Mouse (Mus musculus): Measurements from ENCODE around the gene Axl. TPM values are rescaled to one million over a fixed set of nuclear protein-coding genes. Genes with fewer than 3 reads are reported as not detected.

The Axl gene
- 66.4 TPM for polyA plus RNA-seq (2017; shearing (Covaris generic))

GRCm38 (mm10) chr7:25788220-25789128, at the start of gene Axl:
Gene Axl, minus strand, starts transcription at chr7:25788705.

GRCm38 (mm10) chr7:25816241-25816919, 27.9 kb upstream of the Axl start, which contains the start of gene Cyp2s1:
Gene Cyp2s1, minus strand, starts transcription at chr7:25816913.

GRCm38 (mm10) chr7:25754738-25755467, 33.6 kb downstream of the Axl start, which contains the start of gene Hnrnpul1:
Gene Hnrnpul1, minus strand, starts transcription at chr7:25754757.

GRCm38 (mm10) chr7:25718788-25719417, 69.6 kb downstream of the Axl start, which contains the start of gene Ccdc97:
Gene Ccdc97, minus strand, starts transcription at chr7:25719088.

Other genes with a start within 250 kb of the Axl start
- gene Ceacam2, start 248.8 kb downstream of the Axl start, polyA plus RNA-seq (2017; shearing (Covaris generic)), result not detected
- gene Erich4, start 172.8 kb downstream of the Axl start, polyA plus RNA-seq (2017; shearing (Covaris generic)), result not detected
- 78.3 TPM for gene Dmac2, start 169.3 kb downstream of the Axl start, polyA plus RNA-seq (2017; shearing (Covaris generic))
- gene B3gnt8, start 162.1 kb downstream of the Axl start, polyA plus RNA-seq (2017; shearing (Covaris generic)), result 0.84 TPM
- 58.4 TPM for gene Bckdha, start 129.7 kb downstream of the Axl start, polyA plus RNA-seq (2017; shearing (Covaris generic))
- 124 TPM for gene Exosc5, start 129.5 kb downstream of the Axl start, polyA plus RNA-seq (2017; shearing (Covaris generic))
- 5.8 TPM for gene Tmem91, start 113.5 kb downstream of the Axl start, polyA plus RNA-seq (2017; shearing (Covaris generic))
- 57.4 TPM for gene B9d2, start 107.9 kb downstream of the Axl start, polyA plus RNA-seq (2017; shearing (Covaris generic))
- gene Tgfb1, start 101.7 kb downstream of the Axl start, polyA plus RNA-seq (2017; shearing (Covaris generic)), result 74.0 TPM
- 78.0 TPM for gene Ccdc97, start 69.6 kb downstream of the Axl start, polyA plus RNA-seq (2017; shearing (Covaris generic))
- gene Hnrnpul1, start 33.9 kb downstream of the Axl start, polyA plus RNA-seq (2017; shearing (Covaris generic)), result 64.0 TPM
- 5.8 TPM for gene Cyp2s1, start 28.2 kb upstream of the Axl start, polyA plus RNA-seq (2017; shearing (Covaris generic))
- not detected for gene Cyp2b10, start 108.9 kb upstream of the Axl start, polyA plus RNA-seq (2017; shearing (Covaris generic))

All from inflammation-experienced regulatory T-cells, adult 16 weeks (primary cell).